Mouse (Mus musculus) lung, postnatal 14 days (tissue): ENCODE data around the gene Perm1.

Experiments
- DNase-seq: peaks from one replicate; pipeline ENCODE4 v3.0.0; 2021

Gene Perm1

DNA sequence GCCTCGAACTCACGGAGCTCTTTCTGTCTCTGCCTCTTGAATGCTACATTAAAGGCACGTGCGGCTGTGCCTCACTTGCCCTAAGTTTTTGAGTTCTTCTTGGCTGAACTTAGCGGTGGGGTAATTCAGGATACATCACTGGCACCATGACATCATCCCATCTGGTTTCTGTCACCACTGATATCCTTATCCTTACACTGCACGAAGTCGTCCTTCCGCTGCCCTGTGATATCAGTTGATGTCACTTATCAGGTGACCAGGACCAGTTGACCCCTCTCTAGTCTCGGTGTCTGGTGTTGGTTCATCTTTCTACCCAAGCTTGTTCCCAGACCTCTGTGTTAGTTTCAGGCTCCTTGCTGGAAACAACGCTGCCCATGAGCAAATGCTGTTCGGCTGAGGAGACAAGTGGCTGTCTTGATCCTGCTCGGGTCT, 13.2 kb upstream of the Perm1 start:
- no peak for DNase-seq

DNA sequence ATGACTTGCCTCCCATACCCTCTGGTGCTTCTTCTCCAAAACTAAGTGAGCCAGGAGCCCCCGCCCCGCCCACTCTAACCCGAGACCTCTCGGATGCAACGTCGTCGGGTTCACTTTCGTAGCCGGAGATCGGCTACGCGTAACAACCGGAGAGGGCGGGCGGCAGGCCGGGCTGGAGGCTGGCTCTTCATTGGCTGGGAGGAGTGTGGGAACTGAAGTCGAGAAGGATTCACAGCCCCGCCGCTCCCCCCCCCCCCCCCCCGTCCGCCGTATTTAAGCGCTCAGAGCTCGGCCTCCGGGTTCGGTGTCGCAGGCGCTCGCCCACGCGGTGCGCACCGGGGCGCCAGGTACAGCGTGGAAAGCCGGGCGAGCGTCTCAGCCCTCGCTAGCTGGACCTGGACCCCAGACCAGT, 12.7 kb upstream of the Perm1 start, which contains the start of gene AW011738:
Gene AW011738 (plus strand): TSS at position 304 of the 412 bp plus-strand sequence.
- DNase-seq: peak; percentile 74

DNA sequence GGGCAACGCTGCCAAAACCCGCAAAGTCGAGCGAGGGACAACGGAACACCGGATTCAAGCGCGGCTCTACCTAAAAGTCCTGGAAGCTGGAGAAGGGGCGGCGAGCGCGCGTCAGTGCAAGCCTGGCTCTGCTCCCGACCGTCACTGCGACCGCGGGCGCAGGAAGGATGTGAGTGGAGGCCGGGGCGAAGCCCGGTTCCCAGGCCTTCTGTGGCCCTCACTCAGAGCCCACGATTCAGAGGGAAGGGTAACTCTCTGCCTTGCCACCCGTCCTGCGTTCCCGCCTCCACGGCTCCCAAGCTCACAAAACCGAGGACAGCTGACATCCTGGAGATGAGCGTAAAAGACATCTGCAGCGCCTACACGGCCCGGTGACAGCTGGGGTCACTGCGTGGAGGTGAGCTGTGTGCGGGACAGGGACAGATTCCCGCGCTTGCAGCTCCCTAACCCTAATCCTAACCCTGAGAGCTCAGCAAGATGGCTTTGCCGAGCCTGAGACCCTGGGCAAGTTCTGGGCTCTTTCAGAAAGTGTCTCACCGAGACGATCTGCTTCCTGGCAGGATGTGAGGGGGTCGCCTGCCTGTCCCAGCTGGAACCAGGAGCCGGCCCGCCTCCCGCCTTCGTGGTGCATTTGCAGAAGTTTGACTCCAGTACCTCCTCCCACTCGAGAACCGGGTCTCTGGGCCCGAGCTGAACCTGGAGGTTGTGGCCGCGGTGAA, 12.1 kb upstream of the Perm1 start:
- peak; percentile 40 for DNase-seq

DNA sequence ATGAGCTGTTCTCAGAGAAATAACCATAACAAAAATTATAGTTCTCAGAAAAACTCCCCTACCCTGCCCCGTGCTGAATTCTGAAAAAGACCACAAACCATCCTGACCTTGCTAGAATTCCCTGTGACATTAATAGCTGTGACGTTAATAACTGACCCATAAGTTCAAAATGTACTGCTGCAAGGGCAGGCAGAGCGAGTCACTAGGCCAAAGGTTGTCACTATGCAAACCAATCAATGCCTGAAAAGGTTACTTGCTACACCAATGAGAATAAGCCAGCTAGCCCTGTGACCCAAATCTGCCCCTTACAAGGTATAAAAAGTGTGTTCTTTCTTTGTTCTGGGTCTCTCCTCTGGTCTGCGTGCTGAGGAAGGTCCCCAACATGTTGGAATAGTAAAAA, 6.8 kb upstream of the Perm1 start:
- no peak for DNase-seq

DNA sequence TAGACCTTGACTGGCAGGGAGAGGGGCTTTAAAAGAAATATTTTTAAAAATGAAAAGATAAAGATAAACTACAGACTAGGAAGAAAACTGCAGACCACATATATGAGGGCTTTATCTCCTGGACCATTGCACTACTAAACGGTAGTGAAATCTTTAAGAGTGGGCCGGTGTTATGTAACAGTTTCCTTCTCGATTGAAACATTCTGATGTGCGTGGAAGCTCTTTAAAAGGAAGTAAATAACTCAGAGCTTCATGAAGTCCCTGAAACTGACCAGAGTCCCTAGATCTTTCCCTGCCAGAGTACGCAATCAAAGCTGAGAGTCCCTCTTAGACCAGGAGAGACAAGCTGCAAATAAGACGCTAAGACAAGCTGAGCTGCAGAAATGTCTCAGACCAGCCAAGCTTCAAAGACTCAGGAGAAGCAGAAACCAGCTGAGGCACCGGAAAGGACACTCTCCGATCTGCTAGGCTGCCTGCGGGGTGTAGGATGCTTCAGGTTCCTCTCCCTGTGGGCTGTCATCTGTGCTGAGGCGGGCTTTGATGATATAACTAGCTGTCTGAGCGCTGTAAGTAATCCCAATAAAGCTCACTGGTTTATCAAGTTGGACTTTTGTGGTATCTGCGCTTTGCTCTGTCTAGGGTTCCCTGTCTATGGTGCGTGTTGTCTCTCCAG, 5.6 kb upstream of the Perm1 start:
- no peak for DNase-seq

DNA sequence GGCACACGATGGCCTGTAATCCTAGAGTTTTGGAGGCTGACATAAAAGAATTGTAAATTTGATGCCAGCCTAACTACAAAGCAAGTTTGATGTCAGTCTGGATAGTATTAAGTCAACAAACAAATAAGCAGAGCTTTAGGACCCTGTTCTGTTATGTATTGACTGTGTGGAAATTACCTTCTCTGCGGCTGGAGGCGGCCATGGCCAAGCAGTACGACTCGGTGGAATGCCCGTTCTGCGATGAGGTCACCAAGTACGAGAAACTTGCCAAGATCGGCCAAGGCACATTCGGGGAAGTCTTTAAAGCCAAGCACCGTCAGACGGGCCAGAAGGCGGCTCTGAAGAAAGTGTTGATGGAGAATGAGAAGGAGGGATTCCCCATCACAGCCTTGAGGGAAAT, 2.5 kb upstream of the Perm1 start:
- DNase-seq: no peak

DNA sequence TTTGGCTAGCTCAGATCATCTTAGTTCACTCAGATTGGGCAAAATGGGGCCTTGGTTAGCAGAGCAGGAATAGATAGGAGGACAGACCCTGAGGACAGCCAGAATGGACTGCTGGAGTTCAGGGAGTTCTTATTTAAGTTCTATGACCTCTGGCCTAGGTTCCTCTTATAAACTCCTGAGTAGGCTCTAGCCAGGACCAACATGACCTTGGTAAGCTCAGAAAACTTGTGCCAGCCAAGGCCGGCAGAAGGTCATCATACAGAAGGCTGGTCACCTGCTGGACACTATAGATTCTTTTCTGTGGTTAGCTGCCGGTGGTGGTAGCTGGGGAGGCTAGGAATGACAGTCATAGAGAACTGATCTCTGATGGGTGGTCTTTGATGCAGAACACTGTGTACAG, 528 bp downstream of the Perm1 start:
- no peak for DNase-seq

DNA sequence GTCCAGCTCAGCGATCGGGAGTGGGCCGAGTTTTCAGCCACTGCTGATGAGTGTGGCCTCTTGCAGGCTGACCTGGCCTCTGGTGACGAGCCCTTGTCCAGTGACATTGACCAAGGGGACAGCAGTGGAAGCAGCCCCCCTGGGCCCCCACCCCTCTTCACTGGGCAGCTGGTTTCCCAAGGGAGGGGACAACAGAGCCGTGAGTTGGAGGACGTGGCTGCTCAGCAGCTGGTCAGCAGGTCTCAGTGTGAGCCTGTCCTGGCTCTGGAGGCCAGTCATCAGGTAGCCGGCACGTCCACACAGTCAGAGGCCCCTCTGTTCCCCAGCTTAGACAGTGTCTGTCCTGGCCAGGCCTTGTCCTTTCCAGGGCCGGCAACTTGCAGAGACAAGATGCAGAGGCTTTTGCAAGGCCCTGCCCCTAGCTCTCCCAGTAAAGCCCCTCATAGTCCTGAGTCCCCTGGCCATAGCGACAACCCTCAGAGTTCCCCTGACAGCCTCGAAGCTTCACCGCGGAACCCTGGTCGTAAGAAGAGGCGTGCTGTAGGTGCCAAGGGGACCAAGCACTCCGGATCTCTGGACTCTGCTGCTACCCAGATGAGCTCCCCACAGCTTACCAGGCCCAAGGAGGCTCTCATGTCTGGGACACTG, 1.5 kb downstream of the Perm1 start:
- no peak for DNase-seq

DNA sequence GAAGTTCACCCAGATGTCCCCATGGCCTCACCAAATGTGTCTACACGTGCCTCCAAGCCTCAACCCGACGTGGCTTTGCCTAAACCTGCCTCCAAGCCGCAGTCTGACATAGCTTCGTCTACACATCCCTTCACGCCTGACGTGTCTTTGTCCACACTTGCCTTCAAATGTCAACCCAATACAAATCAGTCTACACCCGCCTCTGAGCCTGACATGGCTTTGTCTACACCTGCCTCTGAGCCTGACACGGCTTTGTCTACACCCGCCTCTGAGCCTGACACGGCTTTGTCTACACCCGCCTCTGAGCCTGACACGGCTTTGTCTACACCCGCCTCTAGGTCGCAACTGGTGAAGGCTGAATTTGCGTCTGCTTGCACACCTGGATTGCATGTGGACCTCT, 2.2 kb downstream of the Perm1 start:
- no peak for DNase-seq

DNA sequence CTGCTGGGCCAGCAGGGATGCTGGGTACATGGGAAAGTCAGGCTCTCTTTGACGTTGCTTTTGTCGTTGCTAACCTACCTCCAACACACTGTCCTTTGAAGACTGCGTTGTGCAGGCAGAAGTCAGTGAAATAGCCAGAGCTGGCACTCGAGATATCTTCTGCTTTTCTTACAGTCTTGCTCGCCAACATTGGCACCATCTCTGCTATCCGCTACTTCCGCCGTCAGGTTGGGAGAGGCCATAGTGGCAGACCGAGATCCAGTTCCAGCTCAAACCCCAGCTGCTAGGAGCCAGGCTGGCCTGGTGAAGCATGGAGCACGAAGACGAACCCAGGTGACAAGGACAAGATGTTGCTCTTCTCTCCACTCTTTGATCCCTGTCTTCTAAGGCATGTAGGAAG, 4.3 kb downstream of the Perm1 start:
- no peak for DNase-seq

DNA sequence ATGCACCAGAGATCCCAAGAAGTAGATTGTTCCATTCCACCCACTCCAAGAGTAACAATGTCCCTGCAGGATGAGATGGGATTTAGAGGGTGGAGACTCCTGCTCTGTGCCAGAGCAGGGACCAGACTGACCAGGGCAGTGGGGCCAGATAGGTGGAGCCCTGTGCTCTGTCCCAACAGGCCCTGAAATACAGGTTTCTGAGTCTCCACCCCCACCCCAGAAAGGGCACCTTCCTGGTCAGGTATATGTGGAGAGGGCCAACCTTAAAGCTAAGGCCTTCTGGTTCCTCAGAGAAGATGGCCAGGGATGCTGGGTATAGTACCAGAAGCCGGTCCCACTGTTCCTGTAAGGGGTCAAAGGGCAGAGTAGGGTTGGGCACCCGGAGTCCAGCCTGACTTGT, 8.6 kb downstream of the Perm1 start:
- no peak for DNase-seq

DNA sequence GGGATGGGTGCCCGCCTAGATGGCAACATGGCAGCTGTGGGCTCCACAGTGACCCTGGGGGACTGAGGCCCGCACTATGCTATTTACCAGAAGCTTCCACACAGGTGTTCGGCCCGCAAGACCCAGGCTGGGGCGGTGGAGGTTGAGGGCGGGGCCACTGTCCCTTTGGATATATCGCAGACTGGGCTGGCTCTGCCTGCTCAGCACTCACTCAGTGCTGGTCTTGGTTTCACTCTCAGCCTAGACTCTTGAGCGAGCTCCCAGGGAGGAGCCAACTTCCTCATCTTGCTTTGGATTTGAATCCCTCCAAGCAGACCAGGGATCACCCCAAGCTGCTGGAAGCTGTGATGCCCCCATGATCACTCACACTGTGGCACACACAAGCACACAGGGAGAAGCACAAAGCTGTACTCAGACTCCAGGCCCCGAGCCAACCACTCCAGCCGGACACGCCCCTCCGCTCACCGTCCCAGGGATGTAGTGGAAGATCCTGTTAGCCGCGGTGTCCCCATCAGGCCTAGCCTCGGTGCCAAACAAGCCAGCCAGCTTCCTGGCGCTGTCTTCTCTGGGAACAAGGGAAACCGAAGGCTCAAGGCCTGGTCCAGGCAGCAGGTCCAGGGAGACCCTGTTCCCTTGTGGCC, 12.2 kb downstream of the Perm1 start:
- DNase-seq: peak; percentile 52

DNA sequence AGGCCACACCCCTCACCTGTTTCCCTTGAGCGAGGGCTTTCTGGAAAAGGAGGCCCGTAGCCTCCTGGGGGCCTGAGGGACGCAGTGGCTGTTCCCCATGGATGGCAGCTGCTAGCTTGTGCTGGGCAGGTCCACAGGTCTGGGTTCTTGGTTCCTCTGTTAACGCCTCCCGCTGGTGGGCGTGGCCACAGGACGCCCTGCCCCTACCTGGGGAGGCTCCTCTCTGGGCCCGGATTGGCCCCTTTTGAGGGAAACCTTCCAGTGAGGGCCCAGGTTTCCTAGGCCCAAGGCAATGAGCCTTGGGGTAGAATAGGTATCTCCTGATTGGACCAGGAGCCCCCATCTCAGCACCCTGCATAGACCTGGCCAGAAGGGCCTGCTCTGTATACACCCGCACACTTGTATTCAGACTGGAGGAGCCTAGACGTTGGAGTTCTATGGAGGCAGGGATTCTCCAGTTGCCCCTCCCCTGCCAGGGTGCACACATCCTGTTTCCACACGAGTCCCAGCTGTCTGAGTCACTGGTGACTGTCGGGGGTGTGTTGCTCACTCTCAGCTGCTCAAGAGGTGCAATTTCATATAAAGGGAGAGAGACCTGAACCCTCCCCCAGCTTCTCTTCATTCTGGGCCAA, 12.8 kb downstream of the Perm1 start:
- peak; percentile 27 for DNase-seq

DNA sequence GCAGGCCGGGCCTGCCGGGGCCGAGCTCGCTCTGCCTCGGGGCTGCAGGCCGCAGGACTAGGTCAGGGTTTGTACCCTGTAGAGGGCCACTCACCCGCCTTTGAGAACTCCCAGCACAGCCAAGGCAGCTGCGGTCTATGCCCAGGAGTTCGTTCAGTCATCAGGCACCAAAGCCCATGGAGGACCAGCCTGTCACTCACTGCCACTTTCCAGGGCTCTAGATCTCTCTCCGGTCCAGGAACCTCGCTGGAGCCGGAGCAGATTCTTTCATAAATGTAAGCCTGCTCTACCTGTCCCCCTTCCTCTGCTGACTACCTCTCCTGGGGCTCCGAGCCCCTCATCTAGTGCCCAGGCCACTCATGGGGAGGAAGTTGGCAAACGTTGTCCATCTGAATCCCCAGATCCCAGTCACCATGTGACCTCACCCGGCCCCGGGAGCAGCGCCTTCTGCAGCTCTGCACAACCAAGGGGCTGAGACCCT, 18.4 kb downstream of the Perm1 start:
- no peak for DNase-seq

DNA sequence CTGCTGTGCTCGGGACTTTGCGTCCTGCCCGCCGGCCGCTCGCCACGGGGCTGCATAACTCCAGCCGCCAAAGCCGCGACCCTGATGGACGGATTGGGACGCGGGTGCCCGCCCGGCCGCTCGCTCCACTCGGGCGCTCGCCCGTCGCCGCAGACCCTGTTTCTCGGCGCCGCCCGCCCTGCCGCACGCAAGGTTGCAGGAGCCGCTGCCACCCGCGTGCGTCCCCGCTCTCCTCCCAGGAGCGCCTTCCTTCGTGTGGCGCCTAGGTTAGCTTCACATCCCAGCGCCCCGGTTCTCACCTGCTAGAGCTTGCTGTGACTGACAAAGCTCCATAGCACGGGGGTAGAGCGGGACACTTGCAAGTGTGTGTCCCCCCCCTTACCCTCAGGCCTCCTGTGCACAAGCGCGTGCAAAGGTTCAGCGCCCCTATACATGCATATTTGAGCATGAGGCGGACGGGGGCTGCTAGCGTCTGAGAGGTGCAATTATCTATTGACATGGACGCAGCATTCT, 19.1 kb downstream of the Perm1 start, which contains the start of gene Plekhn1:
Gene Plekhn1 (minus strand): TSS at position 157 of the 513 bp plus-strand sequence.
- DNase-seq: peak; percentile 76

DNA sequence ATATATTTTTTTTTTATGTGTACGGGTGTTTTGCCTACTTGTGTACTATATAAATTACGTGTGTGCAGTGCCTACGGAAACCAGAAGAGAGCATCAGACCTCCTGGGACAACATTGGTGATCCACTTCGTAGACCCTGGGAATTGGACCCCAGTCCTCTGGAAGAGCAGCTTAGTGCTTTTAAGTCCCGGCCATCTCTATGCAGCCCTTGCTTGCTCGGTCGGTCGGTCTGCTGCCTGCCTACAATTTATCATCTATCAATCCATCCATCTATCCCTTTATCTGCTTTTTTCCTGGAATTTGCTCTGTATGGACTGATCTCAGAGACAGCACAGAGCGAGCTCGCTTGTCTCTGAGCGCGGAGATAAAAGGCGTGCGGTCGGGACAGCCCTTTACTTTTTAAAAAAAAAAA, 19.7 kb downstream of the Perm1 start:
- DNase-seq: no peak

DNA sequence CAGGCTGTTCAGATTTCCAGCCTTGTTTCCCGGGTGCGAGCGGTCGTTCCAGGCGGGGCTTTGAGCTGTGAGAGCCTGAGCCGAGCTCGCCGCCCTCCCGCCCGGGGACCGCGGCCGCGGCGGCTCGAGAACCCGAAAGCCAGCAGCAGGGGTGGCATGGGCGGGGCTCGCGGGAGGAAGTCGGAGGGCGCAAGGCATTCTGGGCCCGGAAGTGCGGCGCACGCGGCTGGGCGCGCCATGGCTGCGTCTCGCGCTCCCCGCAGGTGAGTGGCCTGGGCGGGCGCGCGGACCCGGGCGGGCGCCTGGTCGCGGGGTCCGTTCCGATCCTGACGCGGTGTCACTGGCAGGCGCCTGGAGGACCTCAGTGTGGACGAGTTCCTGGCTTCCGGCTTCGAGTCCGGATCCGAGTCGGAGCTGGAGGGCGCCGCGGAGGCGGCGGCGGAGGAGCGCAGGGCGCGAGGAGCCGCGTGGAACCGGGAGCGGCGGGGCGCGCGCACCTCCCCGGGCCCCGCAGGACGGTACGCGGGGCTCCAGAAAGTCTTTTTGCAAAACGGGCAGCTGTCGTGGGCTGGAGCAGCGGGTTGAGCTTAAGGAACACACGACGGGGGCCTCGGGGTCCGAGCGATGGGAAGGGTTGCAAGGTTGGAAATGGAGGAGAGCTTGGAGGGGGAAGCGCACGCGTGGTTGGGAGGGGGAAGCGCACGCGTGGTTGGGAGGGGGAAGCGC, 20.3 kb downstream of the Perm1 start, which contains the start of gene Noc2l:
Gene Noc2l (plus strand): TSS at position 203 of the 726 bp plus-strand sequence.
- peak; percentile 92 for DNase-seq

DNA sequence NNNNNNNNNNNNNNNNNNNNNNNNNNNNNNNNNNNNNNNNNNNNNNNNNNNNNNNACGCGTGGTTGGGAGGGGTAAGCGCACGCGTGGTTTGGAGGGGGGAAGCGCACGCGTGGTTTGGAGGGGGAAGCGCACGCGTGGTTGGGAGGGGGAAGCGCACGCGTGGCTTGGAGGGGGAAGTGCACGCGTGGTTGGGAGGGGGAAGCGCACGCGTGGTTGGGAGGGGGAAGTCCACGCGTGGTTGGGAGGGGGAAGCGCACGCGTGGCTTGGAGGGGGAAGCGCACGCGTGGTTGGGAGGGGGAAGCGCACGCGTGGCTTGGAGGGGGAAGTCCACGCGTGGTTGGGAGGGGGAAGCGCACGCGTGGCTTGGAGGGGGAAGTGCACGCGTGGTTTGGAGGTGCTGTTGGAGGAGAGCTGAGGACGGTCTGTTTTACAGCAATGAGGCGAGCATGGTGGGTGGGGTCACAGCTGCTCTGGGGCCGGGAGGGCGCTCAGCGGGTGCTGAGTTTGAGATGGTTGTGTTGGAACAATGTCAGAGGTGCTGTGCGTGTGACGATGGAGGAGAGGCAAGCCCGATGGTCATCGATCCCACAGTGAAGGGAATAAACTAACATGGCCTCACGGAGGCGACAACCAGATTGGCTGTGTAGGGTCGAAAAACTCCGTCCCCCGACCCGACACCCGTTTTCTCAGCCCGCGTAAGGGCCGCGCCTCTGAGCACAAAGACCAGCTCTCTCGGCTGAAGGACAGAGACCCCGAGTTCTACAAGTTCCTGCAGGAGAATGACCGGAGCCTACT, 21.2 kb downstream of the Perm1 start:
- no peak for DNase-seq

DNA sequence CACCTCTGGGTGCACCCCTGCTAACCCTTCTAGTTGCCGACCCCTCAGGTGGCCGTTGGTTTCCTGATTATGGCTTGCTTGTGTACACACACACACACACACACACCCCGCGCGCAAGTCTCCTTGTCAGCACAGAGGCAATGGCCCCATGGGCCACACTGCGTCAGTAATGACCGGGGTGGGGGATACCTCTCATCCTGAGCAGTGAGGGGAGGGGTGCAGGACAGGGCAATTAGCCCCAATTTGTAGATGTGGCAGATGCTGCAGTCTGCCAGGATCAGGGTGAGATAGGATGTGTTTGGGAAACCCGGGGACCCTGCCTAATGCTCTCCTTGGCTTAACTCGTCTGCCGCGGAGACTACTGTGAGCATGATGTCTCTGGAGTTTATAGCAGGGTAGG, 33.9 kb downstream of the Perm1 start:
- DNase-seq: no peak

DNA sequence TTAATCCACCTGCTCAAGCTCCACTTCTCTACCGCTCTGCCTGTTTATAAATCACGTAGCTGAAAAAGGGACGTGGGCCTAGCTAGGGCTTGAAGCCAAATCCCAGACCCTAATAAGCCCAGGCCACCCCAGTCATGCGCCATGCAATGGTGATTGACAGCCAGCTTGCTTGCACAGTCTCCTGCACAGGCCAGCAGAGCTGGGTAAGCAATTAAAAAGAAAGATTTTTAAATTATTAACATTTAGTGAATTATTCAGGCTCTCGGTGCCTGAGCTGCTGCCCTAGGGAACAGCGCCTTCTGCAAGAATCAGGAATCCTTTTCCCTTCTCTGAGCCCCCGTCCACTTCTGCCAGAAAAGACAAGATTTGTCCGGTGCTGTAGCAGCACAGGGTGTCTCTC, 35.4 kb downstream of the Perm1 start:
- DNase-seq: no peak

DNA sequence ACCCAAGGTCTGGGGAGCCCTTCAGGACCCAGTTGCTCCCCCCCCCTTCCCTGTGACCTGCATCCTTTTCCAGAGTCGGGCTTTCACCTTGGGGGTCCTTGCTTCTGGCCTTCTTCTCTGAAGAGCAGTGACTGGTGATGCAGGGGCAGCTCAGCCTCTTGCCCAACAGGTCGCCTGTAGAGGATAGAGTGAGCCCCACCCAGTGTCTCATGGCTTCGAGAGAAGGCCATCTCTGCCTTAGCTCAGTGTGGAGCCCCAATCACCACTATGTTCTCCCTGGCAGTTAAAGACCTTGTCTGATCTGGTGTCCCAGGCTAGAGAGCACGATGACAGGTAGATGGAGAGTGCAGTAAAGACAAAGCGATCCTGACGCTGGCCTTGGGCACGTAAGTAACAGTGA, 36.5 kb downstream of the Perm1 start:
- DNase-seq: no peak
